Mouse (Mus musculus) macrophage (primary cell): ENCODE results near the gene Myo18a. TPM values are rescaled to one million over a fixed set of nuclear protein-coding genes. Genes with fewer than 3 reads are reported as not detected.
A peak's percentile ranks its signal among the peaks of the same experiment; 100 is the strongest.

Source experiments
- H3K27ac ChIP-seq: fragments of 350-480 bp; formaldehyde crosslinking; 2 replicates; pipeline ENCODE4 v1.9.0; 2021
- H3K36me3 ChIP-seq: fragments of 350-480 bp; formaldehyde crosslinking; 2 replicates; pipeline ENCODE4 v1.9.0; 2021; ENCODE audit errors: inconsistent target
- H3K4me3 ChIP-seq: fragments of 350-480 bp; formaldehyde crosslinking; 2 replicates; pipeline ENCODE4 v1.9.0; 2021; ENCODE audit errors: inconsistent target
- H3K79me2 ChIP-seq: fragments of 350-480 bp; formaldehyde crosslinking; 2 replicates; pipeline ENCODE4 v1.9.0; 2021; ENCODE audit errors: inconsistent target
- WGBS: methylation state at CpG from one replicate; pipeline ENCODE4 v1.1.7; 2026; ENCODE audit warnings: inconsistent platforms; ENCODE audit not compliant: missing documents; 5-methylcytosine and 5-hydroxymethylcytosine counted together
- polyA plus RNA-seq: library from polyadenylated mRNA; stranded (reverse); fragments of 250-400 nt; gene quantifications from 3 replicates; pipeline ENCODE4 v1.2.4, GENCODE M21; 2018; ENCODE audit warnings: inconsistent platforms

The Myo18a gene
- polyA plus RNA-seq, 1 experiment from 2014 or later: 91.1 TPM

DNA sequence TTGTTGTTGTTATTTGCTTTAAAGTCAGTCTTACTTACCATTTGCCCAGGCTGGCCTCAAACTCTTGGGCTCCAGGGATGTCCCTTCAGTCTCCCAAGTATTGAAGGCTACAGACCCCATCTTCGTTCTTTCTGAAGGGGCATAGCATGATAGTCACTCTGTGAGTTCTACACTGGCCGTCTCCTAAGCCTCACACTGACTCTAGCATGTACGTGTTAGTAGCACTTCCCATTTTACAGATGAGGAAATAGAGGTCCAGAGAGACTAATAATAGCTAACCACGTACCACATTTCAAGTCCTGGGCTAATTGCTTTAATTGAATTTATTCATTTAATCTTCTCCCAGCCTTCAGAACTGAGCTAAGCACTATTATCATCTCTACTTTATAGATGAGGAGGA lies 3.0 kb upstream of the Myo18a start:
- H3K79me2 ChIP-seq: no peaks in the 10 kb centered on the region
- H3K27ac ChIP-seq: no peak overlapping the region
- 35% methylated on average over 4 of the region's 4 CpGs for WGBS
- H3K4me3 ChIP-seq: no peak overlapping the region
- H3K36me3 ChIP-seq: no peaks in the 10 kb centered on the region

DNA sequence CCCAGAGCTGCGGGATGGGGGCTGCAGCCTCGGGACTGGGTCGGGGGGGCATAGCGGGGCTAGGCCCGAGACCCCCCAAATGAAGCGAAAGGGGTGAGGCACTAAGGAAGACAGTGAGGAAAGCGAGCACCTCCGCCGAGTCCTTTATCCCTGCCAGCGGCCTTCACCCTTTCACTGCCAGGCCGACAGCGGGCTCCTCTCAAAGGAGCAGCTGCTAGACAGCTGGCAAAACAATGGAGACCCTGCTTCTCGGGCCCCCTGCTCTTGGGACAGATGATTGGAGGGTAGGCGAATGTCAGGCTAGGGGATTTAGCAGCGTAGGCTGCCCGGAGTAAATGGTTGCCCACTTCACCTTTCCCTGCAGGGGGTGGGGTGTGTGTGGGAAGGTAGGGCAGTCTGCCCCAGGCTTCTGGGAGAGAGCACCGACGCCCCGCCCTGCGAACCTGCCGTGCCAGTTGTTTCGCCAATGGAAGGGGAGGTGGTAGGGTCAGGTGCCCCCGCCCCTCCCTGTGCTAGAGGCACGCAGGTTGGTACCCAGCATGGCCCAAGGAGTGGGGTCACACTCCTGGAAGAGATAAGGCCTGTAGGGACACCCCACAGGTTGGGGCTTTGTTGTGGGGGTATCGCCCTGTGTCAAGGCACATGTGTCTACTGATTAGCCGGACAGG lies 761 bp downstream of the Myo18a start:
- WGBS: 20% methylated on average over 26 of the region's 26 CpGs
- Histone ChIP-seq H3K36me3 (no peaks in the 10 kb centered on the region), H3K27ac (no peak overlapping the region), H3K4me3 (peak overlapping the region; percentile 32), H3K79me2 (no peaks in the 10 kb centered on the region)

DNA sequence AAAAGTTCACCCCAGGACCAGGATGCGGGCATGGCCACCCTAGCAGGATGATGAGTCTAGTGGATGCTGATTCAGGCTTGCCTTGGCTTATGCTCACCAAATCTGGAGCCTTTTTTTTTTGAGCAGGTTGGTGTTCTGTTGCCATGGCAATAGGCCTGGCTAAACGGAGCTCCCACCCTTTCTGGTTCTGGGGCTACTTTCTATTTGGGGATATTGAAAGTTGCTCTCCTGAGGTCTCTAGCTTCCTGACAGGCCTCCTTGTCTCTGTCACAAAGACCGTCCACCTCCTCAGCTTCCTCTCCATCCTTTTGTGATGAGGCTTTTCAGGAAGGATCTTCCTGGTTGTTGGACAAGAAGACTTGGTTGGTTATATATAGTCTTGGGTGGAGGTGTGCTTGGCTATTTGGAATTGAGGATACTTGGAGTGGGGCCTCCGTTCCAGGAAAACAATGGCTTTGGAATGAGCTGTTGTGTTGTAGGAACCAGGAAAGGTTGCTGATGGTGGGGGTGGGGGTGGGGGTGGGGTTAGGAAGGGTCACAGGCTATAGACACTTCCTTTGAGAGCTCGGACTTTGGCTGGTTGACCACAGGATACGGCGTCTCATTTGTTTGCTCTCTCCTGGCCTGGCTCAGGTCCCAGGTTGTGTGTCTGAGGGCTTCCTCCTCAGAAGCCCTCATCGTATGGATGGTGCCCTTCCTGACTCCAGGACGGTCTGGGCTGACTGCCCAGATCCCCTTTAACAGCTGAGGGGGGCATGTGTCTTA lies 1.8 kb downstream of the Myo18a start:
- Histone ChIP-seq H3K79me2 (no peaks in the 10 kb centered on the region), H3K27ac (no peak overlapping the region), H3K4me3 (no peak overlapping the region), H3K36me3 (no peaks in the 10 kb centered on the region)
- WGBS: 66% methylated on average over 9 of the region's 9 CpGs

DNA sequence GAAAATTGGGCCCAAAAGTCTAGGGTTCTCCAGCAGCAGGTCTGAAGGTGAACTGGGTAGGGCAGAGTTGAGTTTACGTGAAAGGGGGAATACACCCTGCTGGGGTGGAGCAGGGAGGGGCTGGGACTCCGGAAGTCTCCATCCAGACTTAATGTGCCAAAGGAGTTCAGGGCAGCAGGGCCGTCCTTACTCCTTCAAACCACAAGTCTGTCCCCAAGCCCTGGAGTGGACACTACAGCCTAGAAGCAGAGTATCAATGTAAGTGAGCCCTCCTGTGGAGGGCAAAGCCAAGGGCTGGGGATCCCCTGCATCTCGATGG lies 2.4 kb downstream of the Myo18a start:
- Histone ChIP-seq H3K79me2 (no peaks in the 10 kb centered on the region), H3K36me3 (no peaks in the 10 kb centered on the region), H3K4me3 (no peak overlapping the region), H3K27ac (no peak overlapping the region)
- 83% methylated on average over 4 of the region's 4 CpGs for WGBS

DNA sequence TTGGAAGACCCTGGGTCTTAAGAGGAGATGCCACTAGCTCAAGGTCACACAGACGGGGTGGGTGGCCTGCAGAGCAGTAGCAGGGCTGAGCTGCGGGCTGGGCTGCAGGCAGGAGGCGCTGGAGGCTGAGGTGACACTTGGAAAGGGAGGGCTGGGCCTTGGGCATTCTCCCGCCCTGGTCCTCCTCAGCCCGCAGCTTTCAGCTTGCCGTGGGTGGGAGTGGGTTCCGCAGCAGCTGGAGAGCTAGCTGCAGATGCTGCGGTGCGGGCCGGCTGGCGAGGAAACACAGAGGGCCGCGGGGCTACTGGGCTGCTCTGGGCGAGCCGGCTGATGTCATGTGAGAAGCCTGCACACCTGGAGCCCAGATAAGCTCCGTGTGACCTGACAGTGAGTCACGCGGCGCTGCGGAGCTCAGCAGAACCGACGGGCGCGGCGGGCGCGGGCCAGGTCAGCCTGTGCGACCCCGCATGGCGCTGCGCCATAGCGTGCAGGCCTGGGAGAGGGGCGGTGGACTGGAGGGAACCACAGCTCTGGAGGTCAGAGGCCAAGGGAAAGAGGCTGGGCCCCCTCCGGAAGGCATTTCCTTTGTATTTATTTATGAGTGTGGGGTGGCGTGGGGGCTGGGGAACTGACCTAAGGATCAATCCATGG lies 3.4 kb downstream of the Myo18a start:
- Histone ChIP-seq H3K27ac (no peak overlapping the region), H3K79me2 (no peaks in the 10 kb centered on the region), H3K36me3 (no peaks in the 10 kb centered on the region), H3K4me3 (no peak overlapping the region)
- WGBS: 26% methylated on average over 34 of the region's 35 CpGs

DNA sequence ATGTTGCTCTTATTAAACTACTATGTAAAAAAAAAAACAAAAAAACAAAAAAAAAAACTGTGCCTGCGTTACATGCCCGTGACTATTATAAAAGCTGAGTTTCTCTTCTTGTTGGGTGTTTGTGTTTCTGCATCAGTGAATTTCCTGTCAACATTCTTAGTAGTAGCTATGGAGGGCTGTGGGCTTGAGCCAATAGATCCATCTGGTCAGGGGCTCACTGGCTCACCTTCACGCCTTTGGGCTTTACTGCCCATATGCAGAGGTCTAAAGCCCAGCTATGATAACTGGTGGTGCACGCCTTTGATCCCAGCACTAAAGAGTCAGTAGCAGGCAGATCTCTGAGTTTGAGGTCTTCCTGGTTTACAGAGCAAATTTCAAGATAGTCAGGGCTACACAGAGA lies 6.5 kb downstream of the Myo18a start:
- H3K4me3 ChIP-seq: no peak overlapping the region
- 97% methylated on average over 4 of the region's 4 CpGs for WGBS
- H3K79me2 ChIP-seq: no peaks in the 10 kb centered on the region
- no peaks in the 10 kb centered on the region for H3K36me3 ChIP-seq
- H3K27ac ChIP-seq: no peak overlapping the region

DNA sequence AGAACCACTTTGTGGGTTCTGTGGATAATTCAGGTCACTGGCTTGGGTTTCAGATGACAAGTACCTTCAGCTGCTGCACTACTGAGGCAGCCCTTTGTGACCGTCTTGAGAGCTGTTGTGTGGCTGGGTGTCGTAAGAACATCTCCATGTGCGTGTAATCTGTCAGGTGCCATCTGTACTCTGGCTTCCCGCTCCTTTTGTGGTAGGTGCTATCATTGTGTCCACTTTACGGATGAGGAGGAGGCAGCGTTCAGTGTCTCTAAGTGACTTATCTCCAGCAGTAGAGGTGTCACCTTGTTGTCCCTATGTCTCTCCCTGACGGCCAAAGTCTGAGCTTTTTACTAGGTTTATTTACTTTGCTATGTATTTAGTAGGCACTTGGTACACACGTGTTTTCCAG lies 7.3 kb downstream of the Myo18a start:
- Histone ChIP-seq H3K27ac (no peak overlapping the region), H3K79me2 (no peaks in the 10 kb centered on the region), H3K36me3 (no peaks in the 10 kb centered on the region), H3K4me3 (no peak overlapping the region)
- WGBS: 91% methylated on average over 8 of the region's 8 CpGs

DNA sequence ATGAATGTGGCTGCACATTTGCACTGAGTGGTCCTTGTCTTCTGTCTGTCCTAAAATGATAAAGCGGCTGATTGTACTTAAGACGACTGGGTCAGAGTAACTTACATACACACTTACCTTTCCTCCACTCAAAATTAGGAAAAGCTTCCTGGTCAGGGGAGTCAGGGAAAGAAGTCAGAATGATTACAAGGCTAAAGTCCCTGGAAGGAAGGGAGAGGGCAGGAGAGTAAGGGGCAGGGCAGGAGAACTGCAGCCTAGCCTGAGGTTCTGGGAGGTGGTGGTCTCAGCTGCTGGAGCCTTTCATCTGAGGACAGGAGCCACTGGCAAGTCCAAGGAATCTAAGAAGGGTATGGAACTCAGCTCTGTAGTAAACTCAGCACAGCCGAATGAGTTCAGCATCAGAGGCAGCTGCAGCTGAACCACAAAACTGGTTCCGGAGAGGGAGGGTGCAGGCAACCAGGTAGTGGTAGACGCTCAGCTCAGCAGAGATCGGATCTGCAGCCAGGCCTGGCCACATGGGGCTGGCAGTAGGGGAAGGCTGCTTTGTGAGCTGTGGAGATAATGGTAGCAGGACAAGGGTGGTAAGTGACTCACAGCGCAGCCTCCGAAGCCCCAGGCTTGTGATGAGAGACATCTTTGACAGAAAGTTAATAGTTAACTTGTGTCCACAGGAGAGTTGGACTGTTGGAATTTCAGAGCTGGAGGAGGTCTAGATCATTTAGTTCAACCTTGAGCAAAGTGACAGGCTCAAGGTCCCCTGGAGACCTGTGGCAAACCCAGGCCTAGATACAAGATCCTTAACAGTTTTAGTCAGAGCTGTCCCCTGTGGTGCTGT lies 9.1 kb downstream of the Myo18a start:
- Histone ChIP-seq H3K36me3 (no peaks in the 10 kb centered on the region), H3K79me2 (no peaks in the 10 kb centered on the region), H3K27ac (no peak overlapping the region), H3K4me3 (no peak overlapping the region)
- WGBS: 62% methylated on average over 8 of the region's 8 CpGs

DNA sequence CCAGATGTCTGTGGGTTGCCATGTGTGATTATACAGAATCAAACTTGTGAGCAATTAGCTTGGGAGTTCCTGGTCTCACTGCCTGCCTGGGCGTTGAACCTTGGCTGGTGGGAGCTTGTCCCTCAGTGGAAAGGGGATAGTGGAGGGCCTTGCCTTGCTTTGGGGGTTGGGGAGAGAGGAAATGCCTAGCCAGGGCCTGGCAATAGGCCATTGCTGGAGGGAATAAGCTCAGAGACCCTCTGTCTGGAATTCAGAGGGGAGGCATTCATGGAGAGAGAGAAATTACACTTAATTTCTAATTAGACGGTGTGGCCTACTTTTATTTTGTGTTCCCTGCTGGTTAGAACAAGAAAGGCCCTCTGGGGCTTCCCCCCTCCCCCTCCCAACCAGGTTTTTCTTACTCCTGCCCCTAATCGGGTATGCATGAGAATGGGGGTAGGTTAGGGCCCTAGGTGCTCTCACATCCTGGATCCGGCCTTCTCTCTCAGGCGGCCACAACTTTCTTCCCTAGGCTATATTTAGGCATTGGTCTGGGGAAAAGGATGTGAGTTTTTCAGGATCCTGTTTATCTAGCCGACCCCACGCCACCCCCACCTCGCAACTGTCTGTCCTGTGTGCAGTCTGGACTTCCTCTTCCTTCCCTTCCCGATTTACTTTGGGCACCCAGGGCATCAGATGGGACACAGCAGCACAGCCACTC lies 12.8 kb downstream of the Myo18a start:
- H3K36me3 ChIP-seq: no peaks in the 10 kb centered on the region
- 18% methylated on average over 9 of the region's 9 CpGs for WGBS
- no peaks in the 10 kb centered on the region for H3K79me2 ChIP-seq
- H3K27ac ChIP-seq: no peak overlapping the region
- no peak overlapping the region for H3K4me3 ChIP-seq

DNA sequence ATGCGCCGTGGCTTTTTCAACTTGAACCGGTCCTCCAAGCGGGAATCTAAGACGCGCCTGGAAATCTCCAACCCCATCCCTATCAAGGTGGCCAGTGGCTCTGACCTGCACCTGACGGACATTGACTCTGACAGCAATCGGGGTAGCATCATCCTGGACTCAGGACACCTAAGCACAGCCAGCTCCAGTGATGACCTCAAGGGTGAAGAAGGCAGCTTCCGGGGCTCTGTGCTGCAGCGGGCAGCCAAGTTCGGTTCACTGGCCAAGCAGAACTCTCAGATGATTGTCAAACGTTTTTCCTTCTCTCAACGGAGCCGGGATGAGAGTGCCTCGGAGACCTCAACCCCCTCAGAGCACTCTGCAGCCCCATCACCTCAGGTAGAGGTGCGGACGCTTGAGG lies 14.4 kb downstream of the Myo18a start:
- Histone ChIP-seq H3K79me2 (no peaks in the 10 kb centered on the region), H3K4me3 (no peak overlapping the region), H3K36me3 (no peaks in the 10 kb centered on the region), H3K27ac (no peak overlapping the region)
- WGBS: 97% methylated on average over 16 of the region's 17 CpGs

DNA sequence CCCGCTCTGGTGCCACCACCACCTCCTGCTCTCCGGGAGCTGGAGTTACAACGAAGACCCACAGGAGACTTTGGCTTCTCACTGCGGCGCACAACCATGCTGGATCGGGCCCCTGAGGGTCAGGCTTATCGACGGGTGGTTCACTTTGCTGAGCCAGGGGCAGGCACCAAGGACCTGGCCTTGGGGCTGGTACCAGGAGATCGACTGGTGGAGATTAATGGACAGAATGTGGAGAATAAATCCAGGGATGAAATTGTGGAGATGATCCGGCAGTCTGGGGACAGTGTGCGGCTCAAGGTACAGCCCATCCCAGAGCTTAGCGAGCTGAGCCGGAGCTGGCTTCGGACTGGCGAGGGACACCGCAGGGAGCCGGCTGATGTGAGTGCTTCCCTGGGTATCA lies 14.9 kb downstream of the Myo18a start:
- H3K27ac ChIP-seq: no peak overlapping the region
- no peaks in the 10 kb centered on the region for H3K79me2 ChIP-seq
- WGBS: 98% methylated on average over 15 of the region's 17 CpGs
- H3K4me3 ChIP-seq: no peak overlapping the region
- no peaks in the 10 kb centered on the region for H3K36me3 ChIP-seq

DNA sequence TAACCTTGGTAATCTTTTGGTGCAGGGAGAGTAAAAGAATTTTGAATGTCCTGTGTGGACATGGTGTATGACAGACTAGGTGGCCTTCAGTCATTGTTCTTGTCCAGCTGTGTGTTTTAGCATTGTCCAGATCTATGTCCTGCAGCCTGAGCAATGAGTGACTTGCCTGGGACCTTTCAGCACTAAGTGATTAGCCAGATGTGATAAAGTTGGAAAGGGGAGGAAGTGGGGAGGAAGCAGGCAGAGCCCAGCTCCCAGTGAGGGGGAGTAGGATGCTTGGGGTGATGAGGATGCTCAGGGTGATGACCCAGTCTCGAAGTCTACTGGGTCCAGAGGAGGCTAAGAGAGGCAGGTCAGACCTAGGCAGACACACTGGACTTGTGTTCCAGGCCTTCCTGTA lies 16.2 kb downstream of the Myo18a start:
- WGBS: 82% methylated on average over 1 of the region's 1 CpGs
- Histone ChIP-seq H3K79me2 (no peaks in the 10 kb centered on the region), H3K36me3 (no peaks in the 10 kb centered on the region), H3K27ac (no peak overlapping the region), H3K4me3 (no peak overlapping the region)

DNA sequence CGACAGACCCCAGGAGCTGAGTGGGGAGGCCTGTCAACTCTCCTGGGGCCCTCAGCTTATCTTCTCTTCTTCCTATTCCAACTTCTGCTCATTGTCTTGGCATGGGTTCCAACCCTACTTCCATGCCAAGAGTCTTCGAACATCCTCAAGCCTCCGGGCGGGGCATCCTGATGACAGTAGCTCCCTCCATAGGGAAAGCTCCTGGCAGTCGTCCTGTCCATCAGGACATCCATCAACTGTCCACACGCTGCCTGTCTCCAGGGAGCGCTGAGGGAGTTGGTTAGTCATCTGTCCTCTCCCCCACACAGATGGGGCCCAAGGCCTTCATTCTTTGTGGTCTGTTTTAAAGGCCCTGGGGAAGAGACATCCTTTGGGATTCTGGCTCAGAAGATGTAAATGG lies 18.0 kb downstream of the Myo18a start:
- no peaks in the 10 kb centered on the region for H3K36me3 ChIP-seq
- H3K4me3 ChIP-seq: no peak overlapping the region
- 93% methylated on average over 7 of the region's 7 CpGs for WGBS
- H3K79me2 ChIP-seq: no peaks in the 10 kb centered on the region; the same call in 1 of the 2 replicates
- no peak overlapping the region for H3K27ac ChIP-seq

DNA sequence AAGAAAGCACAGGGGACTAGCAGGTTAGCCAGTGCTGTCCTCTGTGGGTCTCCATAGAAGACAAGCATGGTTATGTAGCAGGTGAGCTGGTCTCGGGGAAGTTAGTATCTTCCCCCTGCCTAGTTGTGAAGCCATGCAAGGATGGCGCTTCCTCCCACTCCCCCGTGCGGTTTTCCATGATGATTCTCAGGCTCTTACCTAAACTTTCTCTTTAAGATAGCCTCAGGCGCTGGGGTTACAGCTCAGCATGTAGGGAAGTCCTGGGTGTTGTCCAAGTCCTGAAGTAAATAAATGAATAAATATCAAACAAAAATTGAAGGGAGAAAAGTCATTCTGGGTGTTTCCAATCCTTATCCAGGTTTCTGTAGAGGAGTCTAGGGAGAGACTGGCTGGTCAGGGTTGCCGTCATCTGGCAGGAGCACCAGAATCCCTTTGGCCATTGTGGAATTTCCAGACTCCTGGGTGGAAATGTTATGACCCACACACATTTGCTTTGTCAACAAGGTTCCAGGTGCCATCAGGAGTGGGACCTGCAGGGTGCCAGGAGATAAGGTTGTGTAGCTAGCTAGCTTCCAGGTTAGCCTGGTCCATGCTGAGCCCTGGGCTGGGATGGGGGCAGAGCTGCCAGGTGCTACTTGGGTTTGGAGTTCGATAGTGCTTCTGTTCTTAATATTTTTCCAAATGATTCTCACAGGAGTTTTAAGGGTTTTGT lies 19.2 kb downstream of the Myo18a start:
- WGBS: 94% methylated on average over 7 of the region's 7 CpGs
- Histone ChIP-seq H3K36me3 (no peaks in the 10 kb centered on the region), H3K79me2 (no peaks in the 10 kb centered on the region; the same call in 1 of the 2 replicates), H3K4me3 (no peak overlapping the region), H3K27ac (no peak overlapping the region)
